Mouse (Mus musculus): ENCODE results near the gene Ccar1. TPM values are rescaled to one million over a fixed set of nuclear protein-coding genes. Genes with fewer than 3 reads are reported as not detected.

The Ccar1 gene
- 139 TPM for polyA plus RNA-seq (2014; fragmentation: Illumina TruSeq; extraction: RNeasy Lipid Tissue Mini Kit (QIAGEN cat#74804); ENCODE audit: low read depth, low replicate concordance)

DNA sequence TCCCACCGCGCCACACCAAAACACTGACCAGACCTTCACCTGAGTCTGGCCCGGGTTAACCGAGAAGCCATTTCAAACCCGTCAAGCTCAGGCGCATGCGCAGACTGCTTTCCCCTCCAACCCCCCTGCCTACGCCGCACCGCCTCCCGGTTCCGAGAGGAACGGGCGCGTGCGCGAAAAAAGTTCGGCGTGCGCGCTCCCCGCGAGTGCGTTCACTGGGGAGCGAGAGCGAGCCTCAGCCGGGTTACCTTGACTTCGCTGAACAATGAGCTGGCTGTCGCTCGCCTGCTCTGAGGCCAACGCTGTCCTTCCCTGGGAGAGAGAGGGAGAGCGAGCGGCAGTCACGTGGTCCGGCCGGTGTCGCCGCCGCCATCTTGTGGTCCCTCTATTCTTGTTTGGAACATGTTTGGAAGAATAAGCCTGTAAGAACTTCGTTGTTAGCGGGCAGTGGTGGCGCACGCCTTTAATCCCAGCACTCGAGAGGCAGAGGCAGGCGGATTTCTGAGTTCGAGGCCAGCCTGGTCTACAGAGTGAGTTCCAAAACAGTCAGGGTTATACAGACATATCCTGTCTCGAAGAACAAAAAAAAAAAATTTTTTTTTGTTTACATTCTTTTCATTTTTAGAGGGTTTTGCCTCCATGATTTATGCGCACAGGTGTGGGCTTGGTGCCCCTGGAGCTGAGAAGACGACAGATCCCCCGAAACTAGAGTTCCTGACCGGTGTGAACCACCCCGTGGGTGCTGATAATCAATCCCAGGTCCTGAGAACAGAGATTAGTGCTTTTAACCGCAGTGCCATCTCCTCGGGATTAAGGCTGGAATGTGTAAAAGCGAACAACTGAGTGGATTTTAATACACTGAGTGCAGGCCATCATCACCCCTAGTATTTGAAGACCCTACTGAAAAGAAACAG lies at the start of gene Ccar1:
Gene Ccar1 (minus strand): TSS at position 110 of the 914 bp plus-strand sequence.

DNA sequence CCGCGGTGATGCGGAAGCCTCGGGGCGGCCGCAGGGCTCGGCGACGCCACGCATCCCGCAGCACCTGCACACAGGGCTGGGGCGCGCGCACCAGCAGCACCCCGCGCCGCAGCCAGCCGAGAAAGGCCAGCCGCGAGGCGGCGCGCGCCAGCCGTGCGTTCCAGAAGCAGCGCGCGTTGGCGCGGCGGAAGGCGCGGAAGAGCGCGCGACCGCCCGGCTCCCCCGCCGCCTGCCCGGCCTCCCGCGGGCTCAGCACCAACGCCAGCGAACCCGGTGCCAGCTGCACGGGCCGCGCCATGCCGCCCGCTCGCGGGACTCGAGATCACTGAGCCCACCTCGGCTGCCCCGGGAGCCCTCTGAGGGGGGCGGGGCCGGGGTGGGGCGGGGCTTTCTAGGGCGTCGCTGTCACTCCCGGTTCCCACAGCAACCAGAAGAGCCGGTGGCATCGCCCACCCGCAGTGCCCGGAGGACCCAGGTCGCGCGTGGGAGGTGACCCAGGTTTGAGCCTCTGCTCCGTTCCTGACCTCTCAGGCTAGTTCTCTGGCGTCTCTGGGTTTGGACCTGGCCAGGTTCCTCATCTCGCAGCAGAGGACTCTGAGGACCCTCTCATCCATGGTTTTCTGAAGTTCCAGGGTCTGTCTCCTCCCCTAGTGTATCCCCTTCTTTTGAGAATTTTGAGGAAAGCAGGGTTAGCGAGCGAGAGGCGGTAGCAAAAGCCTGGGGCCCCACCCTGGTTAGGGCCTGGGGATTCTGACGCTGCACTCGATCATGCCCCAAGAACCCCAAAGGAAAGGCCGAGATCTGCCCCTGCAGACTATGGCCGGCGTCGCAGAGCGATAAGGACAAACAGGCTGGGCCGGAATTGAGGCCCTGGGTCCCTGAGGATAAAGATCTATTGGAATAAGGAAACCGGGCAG lies 66.1 kb downstream of the Ccar1 start, which contains the start of gene Stox1:
Gene Stox1 (minus strand): TSS at position 358 of the 917 bp plus-strand sequence.

Other genes starting within 250 kb of the Ccar1 start
- 37.0 TPM for gene Kif1bp, start 213.8 kb downstream of the Ccar1 start, polyA plus RNA-seq (2014; fragmentation: Illumina TruSeq; extraction: RNeasy Lipid Tissue Mini Kit (QIAGEN cat#74804); ENCODE audit: low read depth, low replicate concordance)
- gene Ddx21, start 190.0 kb downstream of the Ccar1 start, polyA plus RNA-seq (2014; fragmentation: Illumina TruSeq; extraction: RNeasy Lipid Tissue Mini Kit (QIAGEN cat#74804); ENCODE audit: low read depth, low replicate concordance), result 39.1 TPM
- 149 TPM for gene Ddx50, start 141.1 kb downstream of the Ccar1 start, polyA plus RNA-seq (2014; fragmentation: Illumina TruSeq; extraction: RNeasy Lipid Tissue Mini Kit (QIAGEN cat#74804); ENCODE audit: low read depth, low replicate concordance)
- 0.85 TPM for gene Stox1, start 66.2 kb downstream of the Ccar1 start, polyA plus RNA-seq (2014; fragmentation: Illumina TruSeq; extraction: RNeasy Lipid Tissue Mini Kit (QIAGEN cat#74804); ENCODE audit: low read depth, low replicate concordance)
- 3.1 TPM for gene Tet1, start 116.7 kb upstream of the Ccar1 start, polyA plus RNA-seq (2014; fragmentation: Illumina TruSeq; extraction: RNeasy Lipid Tissue Mini Kit (QIAGEN cat#74804); ENCODE audit: low read depth, low replicate concordance)
- gene Slc25a16, start 128.3 kb upstream of the Ccar1 start, polyA plus RNA-seq (2014; fragmentation: Illumina TruSeq; extraction: RNeasy Lipid Tissue Mini Kit (QIAGEN cat#74804); ENCODE audit: low read depth, low replicate concordance), result 194 TPM
- 8.1 TPM for gene Dna2, start 154.7 kb upstream of the Ccar1 start, polyA plus RNA-seq (2014; fragmentation: Illumina TruSeq; extraction: RNeasy Lipid Tissue Mini Kit (QIAGEN cat#74804); ENCODE audit: low read depth, low replicate concordance)
- gene Rufy2, start 187.9 kb upstream of the Ccar1 start, polyA plus RNA-seq (2014; fragmentation: Illumina TruSeq; extraction: RNeasy Lipid Tissue Mini Kit (QIAGEN cat#74804); ENCODE audit: low read depth, low replicate concordance), result 23.1 TPM
- 73.5 TPM for gene Hnrnph3, start 231.9 kb upstream of the Ccar1 start, polyA plus RNA-seq (2014; fragmentation: Illumina TruSeq; extraction: RNeasy Lipid Tissue Mini Kit (QIAGEN cat#74804); ENCODE audit: low read depth, low replicate concordance)
- 23.0 TPM for gene Pbld2, start 232.0 kb upstream of the Ccar1 start, polyA plus RNA-seq (2014; fragmentation: Illumina TruSeq; extraction: RNeasy Lipid Tissue Mini Kit (QIAGEN cat#74804); ENCODE audit: low read depth, low replicate concordance)

Measured in kidney, adult 10 weeks (tissue).